Mouse (Mus musculus) heart, adult 18-20 months (tissue): ENCODE measurements around the gene Smox. TPM values are rescaled to one million over a fixed set of nuclear protein-coding genes. Genes with fewer than 3 reads are reported as not detected.
A peak's percentile ranks its signal among the peaks of the same experiment; 100 is the strongest.

Source experiments
- DNase-seq, 2 experiments: peaks; one replicate each; pipeline ENCODE4 v3.0.0; 2021 to 2022; ENCODE audit warnings: mixed read lengths in 1 of 2
- total RNA-seq, 2 experiments: library from RNA; stranded (reverse); gene quantifications; 2 replicates each; pipeline ENCODE4 v1.2.3; 2021

Gene Smox
- total RNA-seq, 2 experiments from 2014 or later: 19.4 to 23.3 TPM

- peak; percentile 34 to 59 for DNase-seq
Observed at GRCm38 (mm10) chr2:131551701-131552620, 60.7 kb downstream of the Smox start.

- DNase-seq: peak in 1 of 2 experiments; percentile 49
Observed at GRCm38 (mm10) chr2:131552736-131553400, 61.6 kb downstream of the Smox start.

- peak in 1 of 2 experiments; percentile 27 for DNase-seq
Observed at GRCm38 (mm10) chr2:131557896-131558295, 66.6 kb downstream of the Smox start.

DNA sequence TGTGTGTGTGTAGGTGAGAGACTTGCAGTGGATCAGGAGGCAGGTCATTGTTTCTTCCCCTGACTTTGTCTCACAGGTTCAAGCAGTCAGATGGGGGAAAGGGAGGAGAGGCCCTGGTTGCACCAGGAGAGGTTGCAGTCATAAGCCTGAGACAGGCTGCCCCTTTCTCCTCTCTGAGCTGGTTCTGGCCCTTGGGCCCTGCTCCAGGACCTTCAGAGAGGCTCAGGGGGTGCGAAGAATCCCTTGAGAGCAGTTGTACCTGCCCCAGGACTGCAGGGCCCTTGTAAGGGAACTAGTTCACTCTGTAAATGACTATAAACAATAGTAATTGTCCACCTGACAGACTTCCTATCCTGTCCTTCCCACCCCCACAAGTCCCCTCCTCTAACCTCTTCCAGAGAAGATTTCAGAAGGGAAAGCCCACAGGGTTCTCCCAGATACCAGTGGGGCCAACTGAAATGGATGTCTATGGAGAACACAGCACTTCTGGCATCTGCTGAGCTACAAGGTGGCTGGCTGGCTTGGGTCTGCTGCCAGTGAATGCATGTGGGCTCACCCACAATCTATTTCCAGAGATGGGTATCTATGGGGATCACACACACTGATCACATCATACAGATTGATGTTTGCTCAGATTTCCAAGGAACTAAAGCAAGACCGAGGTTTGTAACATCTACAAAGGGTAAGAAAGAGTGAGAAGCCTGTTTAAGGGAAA lies 69.1 kb downstream of the Smox start:
- no peak for DNase-seq

- no peak for DNase-seq
Observed at GRCm38 (mm10) chr2:131561344-131561870, 70.1 kb downstream of the Smox start.

GRCm38 (mm10) chr2:131561891-131562585 lies 70.7 kb downstream of the Smox start, which contains the start of gene Adra1d:
Gene Adra1d (minus strand): TSS chr2:131562283.
- peak; percentile 19 to 37 for DNase-seq

- DNase-seq: peak; percentile 66 to 79
Observed at GRCm38 (mm10) chr2:131562586-131563122, 71.4 kb downstream of the Smox start.

Other genes with a start within 250 kb of the Smox start
- gene Pank2, start 229.0 kb upstream of the Smox start, total RNA-seq: 10 to 100 TPM; 21.4 to 23.1 TPM
- 1 to 10 TPM; 3.9 to 4.1 TPM for gene Rnf24, start 138.6 kb upstream of the Smox start, total RNA-seq
- 1 to 10 TPM; 3.4 to 4.1 TPM for gene Adra1d, start 70.8 kb downstream of the Smox start, total RNA-seq